Mouse (Mus musculus) olfactory bulb, adult 2 months (tissue): ENCODE data around the gene Plekhm3.

Experiments used
- CTCF ChIP-seq: fragments of 200-500 bp; IDR thresholded peaks from 2 replicates; pipeline ENCODE4 v1.5.1; 2012; ENCODE audit warnings: low read depth, mild to moderate bottlenecking, low read length, moderate library complexity; ENCODE audit not compliant: insufficient read depth
- POLR2A ChIP-seq: fragments of 200-500 bp; IDR thresholded peaks from 2 replicates; pipeline ENCODE4 v1.6.1; 2012; ENCODE audit warnings: mild to moderate bottlenecking, low read depth, low read length, moderate library complexity; ENCODE audit not compliant: insufficient read depth

DNA sequence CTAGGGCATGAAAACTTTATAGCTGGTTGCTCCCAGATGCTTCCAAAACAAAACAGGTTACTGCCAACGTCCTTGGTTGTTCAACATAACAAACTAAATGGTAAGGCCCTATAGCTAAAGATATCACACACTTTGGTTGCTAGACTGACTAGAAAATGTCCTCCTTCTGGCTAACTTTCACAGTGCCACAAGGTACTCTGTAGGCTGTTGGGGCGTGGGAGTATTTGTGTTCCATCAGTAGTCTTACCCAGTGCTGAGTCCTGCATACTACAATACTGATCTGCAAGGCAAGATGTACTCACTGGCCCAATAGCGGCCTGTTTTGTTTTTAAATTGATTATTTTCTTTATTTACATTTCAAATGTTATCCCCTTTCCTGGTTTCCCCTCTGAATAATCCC lies 56.9 kb downstream of the Plekhm3 start:
- TF ChIP-seq CTCF (no peak), POLR2A (no peak)
